Mouse (Mus musculus): Measurements from ENCODE around the gene Peli2. TPM values are rescaled to one million over a fixed set of nuclear protein-coding genes. Genes with fewer than 3 reads are reported as not detected.

Peli2 gene
- total RNA-seq, 1 experiment, result 1.6 TPM

DNA sequence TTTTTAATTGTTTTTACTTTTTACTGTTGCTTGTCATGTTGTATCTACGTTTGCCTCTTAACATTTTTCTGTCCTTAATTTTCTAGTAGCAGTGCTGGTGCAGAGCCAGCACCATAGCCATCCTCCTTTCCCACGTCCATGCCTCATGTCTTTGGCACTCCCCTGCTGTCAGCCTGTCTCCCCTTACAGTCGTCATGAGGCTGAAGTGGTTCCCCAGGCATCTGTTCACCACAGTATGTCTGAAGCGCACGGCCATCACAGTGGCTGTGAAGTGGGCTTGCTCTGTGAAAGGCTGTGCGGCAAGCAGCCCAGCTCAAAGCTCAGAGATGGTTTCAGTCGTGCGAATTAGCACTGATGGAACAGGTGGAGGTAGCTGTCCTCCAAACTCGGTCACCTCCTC lies 66.5 kb downstream of the Peli2 start:
- TF ChIP-seq CHD2 (IDR thresholded peaks at IDR 0.05; ENCODE audit: low read depth, low read length) (no peak), ZC3H11A (IDR thresholded peaks at IDR 0.05; ENCODE audit: borderline replicate concordance, low read depth, low read length) (no peak), MAFK (IDR thresholded peaks at IDR 0.05; ENCODE audit: insufficient read depth, low read depth, low read length) (no peak), ZNF384 (IDR thresholded peaks at IDR 0.05; ENCODE audit: low read depth, low read length) (no peak), HCFC1 (IDR thresholded peaks at IDR 0.05; ENCODE audit: borderline replicate concordance, insufficient read depth, low read length) (no peak)
- DNase-seq (ENCODE audit: low read depth, low spot score), result no peak
- no peaks in the 10 kb centered on the region for H3K9me3 ChIP-seq (ENCODE audit: control insufficient read depth, insufficient read depth, low read depth, low read length)
- no peak overlapping the region for H3K4me3 ChIP-seq (ENCODE audit: insufficient read depth in 1 of 2, low read depth in 1 of 2, low read length in 2 of 2, poor library complexity in 1 of 2, severe bottlenecking in 1 of 2)
- H3K9ac ChIP-seq (ENCODE audit: insufficient read depth, low read depth, low read length, poor library complexity, severe bottlenecking), result no peak overlapping the region
- H3K27ac ChIP-seq (ENCODE audit: insufficient read depth, low read depth, low read length, poor library complexity, severe bottlenecking), result no peak overlapping the region
- in situ Hi-C loops (cut with MboI; ENCODE audit: low sequenced_read_pairs in 2 of 2, unreplicated experiment in 2 of 2), result no loop called here
- H3K36me3 ChIP-seq (ENCODE audit: control insufficient read depth, insufficient read depth, low read length, poor library complexity, severe bottlenecking), result no peaks in the 10 kb centered on the region
- 0 out of 4 replicates have a peak, but pooled peaks cover 0 to 2% of the 10 kb centered on the region in 2 experiments for H3K4me1 ChIP-seq (ENCODE audit: control insufficient read depth in 2 of 2, insufficient read depth in 2 of 2, low read length in 2 of 2, poor library complexity in 1 of 2)

DNA sequence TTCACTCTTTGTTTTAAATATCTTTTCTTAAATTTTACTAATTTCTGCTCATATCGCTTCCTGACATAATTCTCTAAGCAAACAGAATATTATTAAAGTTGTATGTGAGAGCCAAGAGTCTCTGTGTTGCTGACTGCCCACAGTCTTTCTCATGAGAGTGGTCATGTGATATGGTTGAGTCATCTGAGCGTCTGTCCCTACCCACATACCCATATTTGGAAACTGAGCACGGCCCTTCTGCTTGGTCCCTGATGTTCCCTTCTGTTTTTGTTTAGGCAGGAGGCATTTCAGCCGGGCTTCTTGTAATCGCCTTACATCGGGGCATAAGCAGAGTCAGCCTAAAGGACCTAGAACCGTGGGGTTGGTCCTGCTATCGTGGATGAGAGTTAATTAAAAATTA lies 68.7 kb downstream of the Peli2 start:
- in situ Hi-C loops (cut with MboI; ENCODE audit: low sequenced_read_pairs in 2 of 2, unreplicated experiment in 2 of 2), result no loop called here
- H3K9me3 ChIP-seq (ENCODE audit: control insufficient read depth, insufficient read depth, low read depth, low read length), result no peaks in the 10 kb centered on the region
- TF ChIP-seq ZNF384 (IDR thresholded peaks at IDR 0.05; ENCODE audit: low read depth, low read length) (no peak), CHD2 (IDR thresholded peaks at IDR 0.05; ENCODE audit: low read depth, low read length) (no peak), ZC3H11A (IDR thresholded peaks at IDR 0.05; ENCODE audit: borderline replicate concordance, low read depth, low read length) (no peak), HCFC1 (IDR thresholded peaks at IDR 0.05; ENCODE audit: borderline replicate concordance, insufficient read depth, low read length) (no peak), MAFK (IDR thresholded peaks at IDR 0.05; ENCODE audit: insufficient read depth, low read depth, low read length) (no peak)
- H3K36me3 ChIP-seq (ENCODE audit: control insufficient read depth, insufficient read depth, low read length, poor library complexity, severe bottlenecking), result no peaks in the 10 kb centered on the region
- H3K27ac ChIP-seq (ENCODE audit: insufficient read depth, low read depth, low read length, poor library complexity, severe bottlenecking), result no peak overlapping the region
- no peak overlapping the region for H3K9ac ChIP-seq (ENCODE audit: insufficient read depth, low read depth, low read length, poor library complexity, severe bottlenecking)
- DNase-seq (ENCODE audit: low read depth, low spot score), result no peak
- H3K4me1 ChIP-seq (ENCODE audit: control insufficient read depth in 2 of 2, insufficient read depth in 2 of 2, low read length in 2 of 2, poor library complexity in 1 of 2), result 0 out of 4 replicates have a peak, but pooled peaks cover 0 to 2% of the 10 kb centered on the region in 2 experiments
- no peak overlapping the region for H3K4me3 ChIP-seq (ENCODE audit: insufficient read depth in 1 of 2, low read depth in 1 of 2, low read length in 2 of 2, poor library complexity in 1 of 2, severe bottlenecking in 1 of 2)

DNA sequence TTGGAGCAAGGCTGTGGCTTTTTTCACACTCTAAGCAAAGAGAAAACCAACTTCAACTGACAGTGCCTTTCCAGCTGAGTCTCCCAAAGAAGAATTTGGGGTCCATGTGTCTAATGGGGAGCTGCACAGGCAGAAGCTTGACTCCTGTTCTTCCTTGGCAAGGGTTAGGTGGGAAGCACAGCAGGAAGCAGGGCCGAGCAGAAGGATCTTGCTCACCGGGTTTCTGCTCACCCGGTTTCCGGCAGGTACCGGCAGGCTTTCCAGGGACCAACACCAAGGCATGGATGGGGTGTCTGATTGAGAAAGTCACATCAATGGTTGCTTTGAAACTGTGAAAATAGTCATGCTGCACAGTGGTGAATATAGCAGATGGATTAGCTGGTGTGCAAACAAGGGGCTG lies 70.3 kb downstream of the Peli2 start:
- Histone ChIP-seq H3K27ac (ENCODE audit: insufficient read depth, low read depth, low read length, poor library complexity, severe bottlenecking) (no peak overlapping the region), H3K36me3 (ENCODE audit: control insufficient read depth, insufficient read depth, low read length, poor library complexity, severe bottlenecking) (no peaks in the 10 kb centered on the region), H3K9me3 (ENCODE audit: control insufficient read depth, insufficient read depth, low read depth, low read length) (no peaks in the 10 kb centered on the region), H3K4me3 (ENCODE audit: insufficient read depth in 1 of 2, low read depth in 1 of 2, low read length in 2 of 2, poor library complexity in 1 of 2, severe bottlenecking in 1 of 2) (no peak overlapping the region), H3K9ac (ENCODE audit: insufficient read depth, low read depth, low read length, poor library complexity, severe bottlenecking) (no peak overlapping the region), H3K4me1 (ENCODE audit: control insufficient read depth in 2 of 2, insufficient read depth in 2 of 2, low read length in 2 of 2, poor library complexity in 1 of 2) (0 out of 4 replicates have a peak, but pooled peaks cover 0 to 2% of the 10 kb centered on the region in 2 experiments)
- no peak for TF ChIP-seq ZNF384 (IDR thresholded peaks at IDR 0.05; ENCODE audit: low read depth, low read length)
- no peak for TF ChIP-seq HCFC1 (IDR thresholded peaks at IDR 0.05; ENCODE audit: borderline replicate concordance, insufficient read depth, low read length)
- no peak for TF ChIP-seq MAFK (IDR thresholded peaks at IDR 0.05; ENCODE audit: insufficient read depth, low read depth, low read length)
- no peak for TF ChIP-seq ZC3H11A (IDR thresholded peaks at IDR 0.05; ENCODE audit: borderline replicate concordance, low read depth, low read length)
- no peak for TF ChIP-seq CHD2 (IDR thresholded peaks at IDR 0.05; ENCODE audit: low read depth, low read length)
- no peak for DNase-seq (ENCODE audit: low read depth, low spot score)
- in situ Hi-C loops (cut with MboI; ENCODE audit: low sequenced_read_pairs in 2 of 2, unreplicated experiment in 2 of 2), result no loop called here

DNA sequence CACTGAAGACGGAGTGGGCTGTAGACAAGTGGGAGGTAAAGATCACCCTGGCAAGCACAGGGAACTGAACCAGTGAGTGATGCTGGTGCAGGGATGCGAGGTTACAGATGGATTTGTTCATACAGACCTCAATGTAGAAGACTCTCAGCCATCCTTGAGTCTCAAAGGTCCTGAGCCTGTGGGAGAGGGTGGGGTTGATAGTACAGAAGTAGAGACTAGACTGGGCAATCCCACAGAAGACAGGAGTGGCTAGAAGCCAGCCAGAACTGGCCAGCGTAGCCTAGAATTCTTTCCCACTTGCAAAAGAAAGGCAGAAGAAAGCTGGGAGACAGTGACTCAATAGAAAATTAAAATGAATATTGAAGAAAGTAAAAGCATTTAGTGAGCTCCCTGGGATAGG lies 71.3 kb downstream of the Peli2 start:
- H3K9me3 ChIP-seq (ENCODE audit: control insufficient read depth, insufficient read depth, low read depth, low read length), result no peaks in the 10 kb centered on the region
- H3K4me1 ChIP-seq (ENCODE audit: control insufficient read depth in 2 of 2, insufficient read depth in 2 of 2, low read length in 2 of 2, poor library complexity in 1 of 2), result 0 out of 4 replicates have a peak, but pooled peaks cover 0 to 2% of the 10 kb centered on the region in 2 experiments
- no peak overlapping the region for H3K4me3 ChIP-seq (ENCODE audit: insufficient read depth in 1 of 2, low read depth in 1 of 2, low read length in 2 of 2, poor library complexity in 1 of 2, severe bottlenecking in 1 of 2)
- no peak for TF ChIP-seq CHD2 (IDR thresholded peaks at IDR 0.05; ENCODE audit: low read depth, low read length)
- no peak for TF ChIP-seq ZNF384 (IDR thresholded peaks at IDR 0.05; ENCODE audit: low read depth, low read length)
- no peak for TF ChIP-seq HCFC1 (IDR thresholded peaks at IDR 0.05; ENCODE audit: borderline replicate concordance, insufficient read depth, low read length)
- TF ChIP-seq MAFK (IDR thresholded peaks at IDR 0.05; ENCODE audit: insufficient read depth, low read depth, low read length), result no peak
- TF ChIP-seq ZC3H11A (IDR thresholded peaks at IDR 0.05; ENCODE audit: borderline replicate concordance, low read depth, low read length), result no peak
- in situ Hi-C loops (cut with MboI; ENCODE audit: low sequenced_read_pairs in 2 of 2, unreplicated experiment in 2 of 2), result no loop called here
- no peaks in the 10 kb centered on the region for H3K36me3 ChIP-seq (ENCODE audit: control insufficient read depth, insufficient read depth, low read length, poor library complexity, severe bottlenecking)
- DNase-seq (ENCODE audit: low read depth, low spot score), result no peak
- no peak overlapping the region for H3K27ac ChIP-seq (ENCODE audit: insufficient read depth, low read depth, low read length, poor library complexity, severe bottlenecking)
- H3K9ac ChIP-seq (ENCODE audit: insufficient read depth, low read depth, low read length, poor library complexity, severe bottlenecking), result no peak overlapping the region

DNA sequence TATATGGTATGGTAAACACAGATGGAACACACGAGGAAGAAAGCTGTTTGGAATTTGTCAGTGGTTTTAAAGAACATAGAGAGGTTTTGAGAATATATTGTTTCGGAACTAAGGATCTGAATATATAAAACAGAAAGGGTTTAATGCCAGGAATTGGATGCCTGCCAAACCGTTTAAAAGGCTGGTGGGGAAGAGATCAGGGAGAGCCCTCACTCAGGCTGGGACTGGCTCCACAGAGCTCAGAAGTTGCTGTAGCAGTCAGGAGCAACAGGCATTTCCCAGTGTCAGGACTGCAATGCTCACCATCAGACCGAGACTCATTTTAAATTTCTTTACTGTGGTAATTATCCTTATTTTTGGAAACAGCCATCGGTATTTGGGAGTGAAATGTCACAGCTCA lies 76.2 kb downstream of the Peli2 start:
- H3K27ac ChIP-seq (ENCODE audit: insufficient read depth, low read depth, low read length, poor library complexity, severe bottlenecking), result no peak overlapping the region
- no peak for TF ChIP-seq ZNF384 (IDR thresholded peaks at IDR 0.05; ENCODE audit: low read depth, low read length)
- no peak for TF ChIP-seq ZC3H11A (IDR thresholded peaks at IDR 0.05; ENCODE audit: borderline replicate concordance, low read depth, low read length)
- no peak for TF ChIP-seq CHD2 (IDR thresholded peaks at IDR 0.05; ENCODE audit: low read depth, low read length)
- TF ChIP-seq MAFK (IDR thresholded peaks at IDR 0.05; ENCODE audit: insufficient read depth, low read depth, low read length), result no peak
- TF ChIP-seq HCFC1 (IDR thresholded peaks at IDR 0.05; ENCODE audit: borderline replicate concordance, insufficient read depth, low read length), result no peak
- H3K9me3 ChIP-seq (ENCODE audit: control insufficient read depth, insufficient read depth, low read depth, low read length), result no peaks in the 10 kb centered on the region
- 0 out of 4 replicates have a peak, but pooled peaks cover 0 to under 1% of the 10 kb centered on the region in 2 experiments for H3K4me1 ChIP-seq (ENCODE audit: control insufficient read depth in 2 of 2, insufficient read depth in 2 of 2, low read length in 2 of 2, poor library complexity in 1 of 2)
- no peak overlapping the region for H3K9ac ChIP-seq (ENCODE audit: insufficient read depth, low read depth, low read length, poor library complexity, severe bottlenecking)
- H3K36me3 ChIP-seq (ENCODE audit: control insufficient read depth, insufficient read depth, low read length, poor library complexity, severe bottlenecking), result no peaks in the 10 kb centered on the region
- in situ Hi-C loops (cut with MboI; ENCODE audit: low sequenced_read_pairs in 2 of 2, unreplicated experiment in 2 of 2), result no loop called here
- H3K4me3 ChIP-seq (ENCODE audit: insufficient read depth in 1 of 2, low read depth in 1 of 2, low read length in 2 of 2, poor library complexity in 1 of 2, severe bottlenecking in 1 of 2), result no peak overlapping the region
- DNase-seq (ENCODE audit: low read depth, low spot score), result no peak

All from ES-E14 (cell line).